Mouse (Mus musculus) hindbrain, embryonic 11.5 days (tissue): ENCODE results near the gene Tprn. TPM values are rescaled to one million over a fixed set of nuclear protein-coding genes. Genes with fewer than 3 reads are reported as not detected.

Experiments
- ATAC-seq: fragments of 200-750 bp; cut with Nextera tagmentation; 2 replicates; pipeline ENCODE4 v1.8.0; 2017; ENCODE audit warnings: mild to moderate bottlenecking, moderate TSS enrichment, moderate library complexity; ENCODE audit not compliant: low FRiP score
- DNase-seq: peaks from one replicate; pipeline ENCODE4 v3.0.0-alpha.2; 2015; ENCODE audit warnings: low spot score
- H3K27ac ChIP-seq: fragments of 300-500 bp; sonication (generic); 2 replicates; pipeline ENCODE4 v1.5.1; 2014; ENCODE audit warnings: mild to moderate bottlenecking, low read depth, low read length
- H3K27me3 ChIP-seq: fragments of 300-500 bp; sonication (generic); 2 replicates; pipeline ENCODE4 v1.6.1; 2014; ENCODE audit warnings: mild to moderate bottlenecking, low read length, moderate library complexity, mixed read lengths; ENCODE audit not compliant: control insufficient read depth, insufficient read depth
- H3K36me3 ChIP-seq: fragments of 300-500 bp; sonication (generic); 2 replicates; pipeline ENCODE4 v1.6.1; 2014; ENCODE audit warnings: mild to moderate bottlenecking, low read length, moderate library complexity, mixed read lengths; ENCODE audit not compliant: control insufficient read depth, insufficient read depth
- H3K4me1 ChIP-seq: fragments of 300-500 bp; sonication (generic); replicated peaks from 2 replicates; pipeline ENCODE4 v1.6.1; 2014; ENCODE audit warnings: low read length, mixed read lengths; ENCODE audit not compliant: control insufficient read depth, insufficient read depth
- H3K4me2 ChIP-seq: fragments of 300-500 bp; sonication (generic); replicated peaks from 2 replicates; pipeline ENCODE4 v1.6.1; 2014; ENCODE audit warnings: mild to moderate bottlenecking, low read depth, low read length
- H3K4me3 ChIP-seq: fragments of 300-500 bp; sonication (generic); 2 replicates; pipeline ENCODE4 v1.5.1; 2014; ENCODE audit warnings: low read depth, low read length
- H3K9ac ChIP-seq: fragments of 300-500 bp; sonication (generic); 2 replicates; pipeline ENCODE4 v1.6.1; 2014; ENCODE audit warnings: low read depth, low read length
- H3K9me3 ChIP-seq: fragments of 300-500 bp; sonication (generic); 2 replicates; pipeline ENCODE4 v1.6.1; 2016; ENCODE audit warnings: low read length; ENCODE audit not compliant: control insufficient read depth
- WGBS: fragments of 180-500 bp; shearing (Covaris S2); extraction: QIAGEN DNeasy Blood & Tissue Kit; methylation state at CpG from one replicate; pipeline ENCODE4 v1.1.7; 2014; 5-methylcytosine and 5-hydroxymethylcytosine counted together
- polyA plus RNA-seq: library from polyadenylated mRNA; unstranded; fragments of >200 nt; fragmentation: Nextera tagmentation; extraction: Ambion mirVana; gene quantifications from 2 replicates; pipeline ENCODE4 v1.2.1, GENCODE M21; 2014

Tprn gene
- polyA plus RNA-seq, 1 experiment from 2014 or later = 4.5 TPM

DNA sequence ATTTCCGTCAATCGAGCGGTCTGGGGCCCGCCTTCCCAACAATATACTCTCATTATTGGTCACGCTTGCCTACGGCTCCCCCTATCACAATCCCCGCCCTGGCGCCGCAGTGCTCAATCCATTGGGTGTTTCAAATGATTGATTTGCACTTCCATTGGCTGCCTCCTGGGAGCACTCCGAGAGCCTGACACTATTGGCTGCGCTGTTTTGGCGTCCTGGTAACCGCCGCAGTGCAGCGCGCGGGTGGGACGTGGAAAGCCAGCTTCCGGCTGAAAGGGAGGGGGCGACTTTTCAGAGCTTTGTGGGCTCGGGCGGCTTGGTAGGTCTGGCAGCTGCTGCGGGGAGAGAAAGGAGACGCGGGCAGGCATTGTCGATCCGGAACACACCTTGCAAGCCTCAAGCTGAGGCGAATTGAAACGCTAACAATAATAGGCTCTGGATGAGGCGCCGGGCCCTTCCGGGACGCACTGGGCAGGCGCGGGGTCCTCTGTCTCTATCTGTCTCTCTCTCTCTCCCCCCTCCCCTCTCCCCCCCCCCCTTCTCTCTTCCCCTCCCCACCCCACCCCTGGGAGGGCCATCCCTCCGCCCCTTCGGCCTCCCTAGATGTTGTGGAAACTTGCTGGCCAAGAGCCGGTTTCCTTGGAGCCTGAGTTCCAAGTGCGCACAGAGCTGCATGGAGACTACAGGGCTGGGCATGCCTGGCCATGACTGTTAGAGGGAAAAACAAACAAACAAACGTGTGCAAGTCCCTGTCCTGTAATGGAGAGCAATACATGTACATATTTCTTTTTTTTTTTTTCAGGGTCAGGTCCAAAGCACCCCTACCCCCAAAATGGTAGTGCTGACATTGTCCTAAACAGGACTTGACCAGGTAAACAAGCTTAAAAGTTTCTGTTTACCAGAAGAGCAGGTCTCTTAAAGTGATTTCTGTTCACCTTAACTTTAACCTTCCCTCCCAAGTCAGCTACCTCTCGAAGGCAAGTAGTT lies 37.4 kb upstream of the Tprn start:
- H3K9ac ChIP-seq = peak overlapping the region; percentile 54
- H3K36me3 ChIP-seq = no peaks in the 10 kb centered on the region
- H3K4me1 ChIP-seq = peaks cover 5% of the 10 kb centered on the region; the same call in 1 of the 2 replicates
- 2% methylated on average over 39 of the region's 41 CpGs for WGBS
- peak overlapping the region; percentile 94 for H3K27ac ChIP-seq
- H3K4me3 ChIP-seq = peak overlapping the region; percentile 85
- no peaks in the 10 kb centered on the region for H3K27me3 ChIP-seq
- ATAC-seq (peak; percentile 97), DNase-seq (peak; percentile 97)
- no peaks in the 10 kb centered on the region for H3K9me3 ChIP-seq
- peak overlapping the region; percentile 33 for H3K4me2 ChIP-seq

DNA sequence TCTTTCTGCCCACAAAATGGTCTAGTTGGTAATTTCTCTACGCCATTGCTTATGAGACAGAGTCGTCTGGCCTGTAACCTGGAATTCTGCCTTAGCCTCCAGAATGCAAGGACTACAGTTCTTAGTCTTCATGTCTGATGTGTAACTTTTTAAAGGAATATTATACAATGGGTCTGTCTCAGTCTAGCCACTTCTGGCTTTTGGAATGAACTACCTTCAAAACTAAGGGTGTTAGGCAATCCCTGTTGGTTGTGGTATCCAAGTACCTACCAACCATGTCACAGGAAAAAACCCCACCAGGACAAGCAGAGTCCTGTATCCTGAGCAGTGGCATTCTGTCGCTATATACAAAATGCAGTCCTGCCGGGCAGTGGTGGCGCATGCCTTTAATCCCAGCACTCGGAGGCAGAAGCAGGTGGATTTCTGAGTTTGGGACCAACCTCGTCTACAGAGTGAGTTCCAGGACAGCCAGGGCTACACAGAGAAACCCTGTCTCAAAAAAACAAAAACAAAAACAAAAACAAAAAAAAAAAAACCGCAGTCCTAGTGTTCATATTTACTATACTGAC lies 36.5 kb upstream of the Tprn start:
- Histone ChIP-seq H3K9ac (peak overlapping the region; percentile 54; the same call in 1 of the 2 replicates), H3K27me3 (no peaks in the 10 kb centered on the region), H3K9me3 (no peaks in the 10 kb centered on the region), H3K4me2 (peak overlapping the region; percentile 33; the same call in 1 of the 2 replicates), H3K36me3 (no peaks in the 10 kb centered on the region), H3K4me1 (peaks cover 5% of the 10 kb centered on the region; the same call in 1 of the 2 replicates), H3K4me3 (peak overlapping the region; percentile 37; the same call in 1 of the 2 replicates), H3K27ac (peak overlapping the region; percentile 94)
- ATAC-seq (no peak), DNase-seq (no peak)
- WGBS = 81% methylated on average over 8 of the region's 8 CpGs

GRCm38 (mm10) chr2:25226864-25227263 lies 35.6 kb upstream of the Tprn start:
- Histone ChIP-seq H3K4me2 (no peak overlapping the region), H3K36me3 (no peaks in the 10 kb centered on the region), H3K4me3 (no peak overlapping the region), H3K9ac (no peak overlapping the region), H3K9me3 (no peaks in the 10 kb centered on the region), H3K27ac (no peak overlapping the region), H3K4me1 (peaks cover 5% of the 10 kb centered on the region; the same call in 1 of the 2 replicates), H3K27me3 (no peaks in the 10 kb centered on the region)
- 79% methylated on average over 5 of the region's 5 CpGs for WGBS
- ATAC-seq (no peak), DNase-seq (no peak)

GRCm38 (mm10) chr2:25227406-25227805 lies 35.0 kb upstream of the Tprn start:
- Histone ChIP-seq H3K27ac (no peak overlapping the region), H3K4me2 (no peak overlapping the region), H3K36me3 (no peaks in the 10 kb centered on the region), H3K9ac (no peak overlapping the region), H3K4me3 (no peak overlapping the region), H3K9me3 (no peaks in the 10 kb centered on the region), H3K4me1 (peaks cover 5% of the 10 kb centered on the region; the same call in 1 of the 2 replicates), H3K27me3 (no peaks in the 10 kb centered on the region)
- DNase-seq (no peak), ATAC-seq (no peak)
- WGBS = 95% methylated on average over 4 of the region's 4 CpGs

DNA sequence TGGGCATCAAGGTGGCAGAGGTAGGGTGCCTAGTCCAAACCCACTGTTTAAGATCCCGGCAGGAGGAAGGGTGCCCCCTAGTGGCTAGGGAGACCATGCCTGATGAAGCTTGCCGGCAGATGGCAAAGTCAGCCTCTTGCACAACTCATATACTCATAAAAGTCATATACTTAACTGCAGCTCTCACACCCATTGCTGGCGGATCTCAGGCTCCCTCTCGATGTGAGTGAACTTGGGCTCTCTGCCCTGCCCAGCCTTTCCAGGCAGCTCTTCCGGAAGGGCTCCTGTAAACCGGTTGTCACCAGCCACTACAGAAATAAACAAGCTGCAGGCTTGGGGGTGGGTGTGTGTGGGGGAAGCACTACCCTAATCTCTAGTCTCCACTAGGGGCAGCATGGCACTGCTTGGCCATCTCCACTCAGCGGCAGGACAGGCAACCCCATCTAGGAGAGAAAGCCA lies 34.0 kb upstream of the Tprn start:
- peak; percentile 85 for DNase-seq
- 3% methylated on average over 7 of the region's 7 CpGs for WGBS
- no peak for ATAC-seq
- no peak overlapping the region for H3K9ac ChIP-seq
- H3K4me2 ChIP-seq = peak overlapping the region; percentile 12; the same call in 1 of the 2 replicates
- peak overlapping the region; percentile 33; the same call in 1 of the 2 replicates for H3K27ac ChIP-seq
- no peaks in the 10 kb centered on the region for H3K36me3 ChIP-seq
- no peaks in the 10 kb centered on the region for H3K9me3 ChIP-seq
- no peaks in the 10 kb centered on the region for H3K27me3 ChIP-seq
- H3K4me3 ChIP-seq = no peak overlapping the region
- H3K4me1 ChIP-seq = peaks cover 5% of the 10 kb centered on the region; the same call in 1 of the 2 replicates

- H3K4me1 ChIP-seq = peaks cover 5% of the 10 kb centered on the region; the same call in 1 of the 2 replicates
- WGBS = 70% methylated on average over 6 of the region's 6 CpGs
- H3K4me3 ChIP-seq = no peak overlapping the region
- no peaks in the 10 kb centered on the region for H3K27me3 ChIP-seq
- H3K9me3 ChIP-seq = no peaks in the 10 kb centered on the region
- ATAC-seq (no peak), DNase-seq (no peak)
- H3K27ac ChIP-seq = no peak overlapping the region
- H3K36me3 ChIP-seq = no peaks in the 10 kb centered on the region
- H3K9ac ChIP-seq = no peak overlapping the region
- H3K4me2 ChIP-seq = no peak overlapping the region
Measured at GRCm38 (mm10) chr2:25228995-25229530, 33.4 kb upstream of the Tprn start.

DNA sequence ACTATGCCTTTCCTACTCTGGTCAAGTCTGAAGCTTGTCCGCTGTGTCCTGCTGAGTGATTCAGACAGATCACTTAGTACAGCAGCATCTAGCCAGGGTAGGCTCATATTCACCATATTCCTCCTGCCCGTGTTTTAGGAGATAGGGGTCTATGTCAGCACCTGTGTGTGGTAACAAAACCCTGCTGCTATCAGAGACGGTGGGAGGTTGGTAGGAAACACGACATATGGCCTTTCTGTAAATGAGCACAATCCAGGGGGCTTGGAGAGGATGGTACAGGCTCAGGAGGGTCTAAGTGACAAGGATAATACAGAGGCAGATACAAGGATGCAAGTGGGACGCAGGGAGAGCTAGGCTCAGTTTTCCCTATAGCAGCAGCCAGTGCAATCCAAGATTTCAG lies 32.8 kb upstream of the Tprn start:
- Histone ChIP-seq H3K4me1 (peaks cover 5% of the 10 kb centered on the region; the same call in 1 of the 2 replicates), H3K9me3 (no peaks in the 10 kb centered on the region), H3K36me3 (no peaks in the 10 kb centered on the region), H3K4me3 (no peak overlapping the region), H3K27me3 (no peaks in the 10 kb centered on the region), H3K4me2 (no peak overlapping the region), H3K9ac (no peak overlapping the region), H3K27ac (no peak overlapping the region)
- ATAC-seq (no peak), DNase-seq (no peak)
- 84% methylated on average over 5 of the region's 5 CpGs for WGBS

GRCm38 (mm10) chr2:25230581-25230980 lies 31.8 kb upstream of the Tprn start:
- no peak overlapping the region for H3K27ac ChIP-seq
- no peak overlapping the region for H3K9ac ChIP-seq
- DNase-seq (no peak), ATAC-seq (no peak)
- no peak overlapping the region for H3K4me3 ChIP-seq
- no peaks in the 10 kb centered on the region for H3K9me3 ChIP-seq
- WGBS = 90% methylated on average over 7 of the region's 7 CpGs
- H3K4me1 ChIP-seq = peaks cover 4% of the 10 kb centered on the region; the same call in 1 of the 2 replicates
- no peaks in the 10 kb centered on the region for H3K27me3 ChIP-seq
- H3K4me2 ChIP-seq = no peak overlapping the region
- H3K36me3 ChIP-seq = no peaks in the 10 kb centered on the region
